Mouse (Mus musculus): ENCODE data around the gene Slc5a1.

Slc5a1 gene

DNA sequence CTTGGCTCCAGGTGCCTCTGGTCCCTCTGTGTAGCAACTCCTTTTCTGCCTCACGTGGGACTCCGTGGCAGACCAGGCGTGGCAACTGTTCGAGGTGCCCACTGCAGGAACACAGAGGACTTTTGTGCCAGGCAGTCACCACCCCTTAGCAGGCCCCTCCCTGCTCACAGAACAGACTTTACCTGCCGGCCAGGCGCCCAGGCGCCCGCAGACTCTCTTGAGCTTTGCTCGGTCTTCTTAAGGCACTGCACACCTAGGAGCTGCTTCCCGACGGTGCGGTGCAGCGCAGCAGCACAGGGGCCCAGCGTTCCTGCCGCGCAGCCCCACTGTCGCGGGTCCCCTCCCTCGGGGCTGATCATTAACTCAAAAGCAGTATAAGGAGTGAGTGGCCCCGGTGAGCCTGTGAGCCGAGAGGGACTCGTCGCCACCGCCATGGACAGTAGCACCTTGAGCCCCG lies at the start of gene Slc5a1:
Slc5a1 (plus strand) TSS at position 195 of the 457 bp plus-strand sequence.
- no peak for DNase-seq (ENCODE audit: low read depth in 2 of 2, low spot score in 2 of 2)

- DNase-seq (ENCODE audit: low read depth in 2 of 2, low spot score in 2 of 2) = no peak
Observed at GRCm38 (mm10) chr5:33056126-33056765, 47.8 kb upstream of the Slc5a1 start.

DNA sequence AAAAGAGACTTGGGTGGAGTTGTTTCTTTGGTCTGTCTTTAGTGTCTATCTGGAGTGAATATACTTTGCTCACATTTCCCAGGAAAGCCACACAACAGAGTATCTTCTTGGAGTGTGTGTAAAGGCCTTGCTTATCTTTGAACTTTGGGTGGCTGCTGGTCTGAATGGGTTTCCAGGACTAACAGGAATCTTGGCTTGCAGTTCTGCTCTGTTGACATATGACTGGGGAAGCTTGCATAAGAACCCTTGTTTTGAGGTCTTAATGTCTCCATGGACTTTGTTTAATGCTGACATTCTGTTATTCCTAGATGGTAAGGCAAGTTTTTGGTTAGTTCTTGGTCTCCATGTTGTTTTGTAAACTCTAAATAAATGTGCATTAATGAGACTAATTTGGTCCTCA lies 33.9 kb upstream of the Slc5a1 start:
- no peak for DNase-seq (ENCODE audit: low read depth in 2 of 2, low spot score in 2 of 2)

GRCm38 (mm10) chr5:33076490-33077191 lies 27.4 kb upstream of the Slc5a1 start:
- no peak for DNase-seq (ENCODE audit: low read depth in 2 of 2, low spot score in 2 of 2)

- no peak for DNase-seq (ENCODE audit: low read depth in 2 of 2, low spot score in 2 of 2)
Observed at GRCm38 (mm10) chr5:33082896-33083295, 21.1 kb upstream of the Slc5a1 start.

DNA sequence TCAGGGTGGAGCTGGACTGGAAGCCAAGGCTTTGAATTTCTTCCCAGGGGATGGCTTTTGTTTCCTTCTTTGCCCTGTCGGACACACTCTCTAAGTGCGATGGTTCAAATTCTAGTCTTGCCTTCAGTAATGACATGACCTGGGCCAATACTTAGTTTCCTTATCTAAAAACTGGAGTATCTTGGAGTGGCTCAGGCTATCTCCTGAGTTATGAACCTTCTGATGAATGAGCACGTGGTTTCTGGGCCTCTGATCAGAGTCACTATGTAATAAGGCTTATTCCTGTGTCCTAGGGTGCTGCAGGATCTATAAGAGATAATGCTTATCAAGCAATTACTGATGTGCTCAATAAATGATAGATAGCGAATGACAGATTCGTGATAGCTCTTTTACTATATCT lies 19.4 kb upstream of the Slc5a1 start:
- no peak for DNase-seq (ENCODE audit: low read depth in 2 of 2, low spot score in 2 of 2)

DNA sequence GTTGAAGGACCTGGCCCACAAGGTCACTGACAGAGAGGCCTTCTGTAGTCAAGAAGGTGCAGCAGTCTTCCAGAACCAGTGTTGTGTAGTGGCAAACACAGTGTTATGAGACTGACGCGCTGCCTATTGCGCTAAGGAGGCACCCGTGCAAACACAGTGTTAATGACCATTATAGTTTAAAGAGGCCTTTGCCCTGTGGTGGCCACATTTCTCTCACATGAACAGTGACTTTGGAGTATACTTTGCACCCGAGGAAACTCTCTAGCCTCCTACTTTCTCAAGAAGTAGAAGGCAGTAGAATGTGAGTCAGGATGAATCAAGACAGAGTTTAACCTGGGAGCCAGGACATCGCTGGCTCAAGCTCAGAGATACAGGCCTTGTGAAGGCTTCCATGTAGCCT lies 12.7 kb upstream of the Slc5a1 start:
- no peak for DNase-seq (ENCODE audit: low read depth in 2 of 2, low spot score in 2 of 2)

DNA sequence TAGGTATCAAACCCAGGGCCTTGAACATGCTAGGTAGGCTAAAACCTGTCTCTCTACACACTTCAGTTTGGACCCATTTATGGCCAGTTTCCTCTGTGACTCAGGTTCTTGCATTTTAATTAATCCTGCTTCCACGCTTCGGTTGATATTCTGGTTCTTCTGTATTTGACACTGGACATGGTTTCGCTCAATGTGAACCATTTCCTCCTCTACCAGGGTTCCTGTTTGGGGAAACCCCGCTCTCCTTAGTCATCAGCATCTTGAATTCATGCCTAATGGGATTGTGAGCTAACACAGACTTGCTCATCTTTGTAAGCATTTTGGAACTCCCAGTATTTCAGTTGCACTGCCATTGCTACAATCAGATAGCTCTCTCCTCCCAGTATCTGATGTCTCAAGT lies 8.7 kb upstream of the Slc5a1 start:
- no peak for DNase-seq (ENCODE audit: low read depth in 2 of 2, low spot score in 2 of 2)

- DNase-seq (ENCODE audit: low read depth in 2 of 2, low spot score in 2 of 2) = no peak
Observed at GRCm38 (mm10) chr5:33102369-33103055, 1.5 kb upstream of the Slc5a1 start.

DNA sequence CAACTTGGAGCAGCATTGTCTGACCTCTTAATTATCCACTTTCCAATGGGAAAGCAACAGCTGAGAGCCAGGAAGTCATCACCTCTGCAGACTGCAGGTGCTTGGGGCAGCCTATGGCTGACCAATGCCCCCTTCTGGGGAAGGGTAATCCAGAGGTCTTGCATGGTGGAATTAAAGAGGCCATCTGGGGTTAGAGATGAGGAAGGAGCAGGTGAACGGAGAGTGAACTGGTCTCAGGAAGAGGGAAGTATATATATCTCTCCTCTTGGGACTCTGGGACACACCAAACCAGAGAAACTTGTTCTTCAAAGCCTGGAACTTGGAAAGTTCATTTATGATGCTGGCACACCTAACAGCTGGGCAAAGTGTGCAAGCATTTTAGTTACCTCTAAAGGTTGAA lies 857 bp downstream of the Slc5a1 start:
- DNase-seq (ENCODE audit: low read depth in 2 of 2, low spot score in 2 of 2) = no peak

DNA sequence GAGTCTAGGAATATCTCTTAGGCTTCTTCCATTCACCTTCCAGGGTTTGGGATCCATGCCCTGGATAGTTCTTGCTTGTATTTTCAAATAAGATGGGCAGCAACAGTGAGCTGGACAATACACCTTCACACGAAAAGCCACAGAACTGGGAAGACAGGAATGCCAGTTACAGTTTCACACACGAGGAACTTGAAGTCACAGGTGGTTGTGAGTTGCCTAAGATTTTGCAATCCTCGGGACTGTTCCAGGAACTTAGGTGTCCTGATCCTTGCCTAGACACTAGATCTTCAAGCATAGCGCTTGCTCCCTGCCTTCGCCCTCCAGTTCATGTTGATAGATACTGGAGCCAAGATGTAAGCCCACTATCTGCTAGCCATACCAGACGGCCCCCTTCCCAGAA lies 1.6 kb downstream of the Slc5a1 start:
- DNase-seq (ENCODE audit: low read depth in 2 of 2, low spot score in 2 of 2) = no peak

DNA sequence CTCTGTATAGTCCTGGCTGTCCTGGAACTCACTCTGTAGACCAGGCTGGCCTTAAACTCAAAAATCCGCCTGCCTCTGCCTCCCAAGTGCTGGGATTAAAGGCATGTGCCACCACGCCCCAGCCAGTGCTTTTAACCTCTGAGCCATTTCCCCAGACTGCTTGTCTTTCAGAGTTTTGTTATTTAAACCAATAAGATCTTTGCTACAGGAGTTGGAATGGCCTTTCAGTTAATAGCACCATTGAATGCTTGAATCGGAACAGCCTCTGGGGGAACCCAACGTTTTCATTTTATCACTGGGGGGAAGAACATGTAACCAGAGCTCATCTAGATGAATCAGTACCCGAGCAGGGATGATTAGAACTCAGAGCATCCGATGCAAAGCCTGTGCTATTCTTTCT lies 3.0 kb downstream of the Slc5a1 start:
- no peak for DNase-seq (ENCODE audit: low read depth in 2 of 2, low spot score in 2 of 2)

- no peak for DNase-seq (ENCODE audit: low read depth in 2 of 2, low spot score in 2 of 2)
Observed at GRCm38 (mm10) chr5:33107778-33108405, 3.9 kb downstream of the Slc5a1 start.

GRCm38 (mm10) chr5:33121871-33122315 lies 17.9 kb downstream of the Slc5a1 start:
- DNase-seq (ENCODE audit: low read depth in 2 of 2, low spot score in 2 of 2) = no peak

DNA sequence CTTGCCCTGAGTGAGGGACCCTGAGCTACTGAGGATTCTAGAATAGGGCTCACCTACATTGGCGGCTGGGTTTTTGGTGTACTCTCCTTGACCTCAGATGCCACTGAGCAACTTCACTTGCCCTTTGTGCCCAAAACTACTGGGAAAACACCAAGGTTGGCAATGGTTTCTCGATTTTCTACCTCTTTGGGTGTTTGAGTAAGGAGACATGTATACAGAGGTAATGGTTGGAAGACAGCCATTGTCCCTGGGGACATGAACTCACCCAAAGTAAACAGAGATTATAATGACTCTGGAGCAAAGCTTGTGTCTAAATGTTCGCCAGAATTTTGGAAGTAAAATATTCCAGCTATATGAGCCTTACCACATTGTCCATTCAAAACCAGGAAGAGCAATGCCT lies 19.6 kb downstream of the Slc5a1 start:
- no peak for DNase-seq (ENCODE audit: low read depth in 2 of 2, low spot score in 2 of 2)

DNA sequence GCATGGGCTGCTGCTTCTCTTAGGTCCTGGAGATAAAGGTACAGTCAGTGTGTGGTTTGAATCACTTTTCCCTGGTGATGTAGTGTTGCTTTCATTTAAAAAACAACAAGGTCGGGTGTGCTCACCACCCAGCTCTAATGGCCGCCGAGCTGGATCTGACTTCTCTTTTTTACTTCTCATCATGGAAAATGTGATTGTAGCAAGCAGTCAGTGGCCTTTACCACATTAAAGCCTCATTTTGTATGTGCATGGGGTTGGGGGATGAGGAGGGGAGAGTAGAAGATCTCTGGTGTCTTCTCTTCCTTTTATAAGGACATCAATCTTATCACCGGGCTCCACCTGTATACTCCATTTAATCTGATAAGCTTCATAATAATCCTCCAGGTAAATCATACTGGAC lies 21.3 kb downstream of the Slc5a1 start:
- DNase-seq (ENCODE audit: low read depth in 2 of 2, low spot score in 2 of 2) = no peak

DNA sequence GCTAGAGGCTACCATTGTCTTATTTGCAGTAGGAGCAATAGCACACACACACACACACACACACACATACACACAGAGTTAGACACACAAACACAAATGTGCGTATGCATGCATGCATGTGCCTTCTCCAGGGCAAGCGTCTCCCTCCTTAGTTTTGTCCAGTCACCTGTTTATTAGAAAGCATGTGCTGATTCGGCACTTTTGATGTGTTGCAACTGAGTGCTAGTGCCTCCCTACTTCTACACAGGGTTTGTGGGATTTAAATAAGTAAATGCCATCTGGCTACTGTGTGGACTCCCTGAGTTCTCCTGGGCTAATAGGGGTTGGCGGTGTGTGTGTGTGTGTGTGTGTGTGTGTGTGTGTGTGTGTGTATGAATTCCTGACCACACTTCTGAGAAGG lies 30.1 kb downstream of the Slc5a1 start:
- no peak for DNase-seq (ENCODE audit: low read depth in 2 of 2, low spot score in 2 of 2)

DNA sequence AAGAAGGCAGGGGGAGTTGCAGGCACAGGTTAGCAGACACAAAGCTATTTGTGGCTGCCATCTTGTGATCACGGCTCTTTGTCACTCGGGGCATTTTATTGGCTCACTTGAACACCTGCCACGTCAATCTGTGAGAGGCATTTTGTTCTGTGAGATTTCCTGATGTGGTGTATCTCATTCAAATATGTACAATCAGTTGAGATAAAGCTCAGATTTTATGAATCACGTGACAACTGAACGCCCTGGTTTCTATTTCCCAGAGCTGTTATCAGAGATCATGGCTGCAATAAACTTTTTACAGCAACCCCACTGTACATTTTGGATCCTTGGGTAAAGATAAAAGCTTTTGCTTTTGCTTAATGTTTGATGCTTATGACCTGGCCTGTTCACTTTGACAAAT lies 31.6 kb downstream of the Slc5a1 start:
- no peak for DNase-seq (ENCODE audit: low read depth in 2 of 2, low spot score in 2 of 2)

- DNase-seq (ENCODE audit: low read depth in 2 of 2, low spot score in 2 of 2) = peak in 1 of 2 experiments; percentile 21
Observed at GRCm38 (mm10) chr5:33142790-33143455, 38.9 kb downstream of the Slc5a1 start.

- DNase-seq (ENCODE audit: low read depth in 2 of 2, low spot score in 2 of 2) = peak in 1 of 2 experiments; percentile 4
Observed at GRCm38 (mm10) chr5:33144025-33144424, 40.0 kb downstream of the Slc5a1 start.

- no peak for DNase-seq (ENCODE audit: low read depth in 2 of 2, low spot score in 2 of 2)
Observed at GRCm38 (mm10) chr5:33146837-33147236, 42.8 kb downstream of the Slc5a1 start.

Measured in CD8-positive naive resting alpha-beta T cell, adult 2 months (primary cell).